Mouse (Mus musculus) urinary bladder, postnatal 10 days (tissue): ENCODE results near the gene Plk3.

ENCODE experiments used
- DNase-seq: peaks from one replicate; pipeline ENCODE4 v3.0.0; 2022; ENCODE audit warnings: low spot score

The Plk3 gene

GRCm38 (mm10) chr4:117138295-117139216 is 4.8 kb upstream of the Plk3 start:
- no peak for DNase-seq

GRCm38 (mm10) chr4:117136034-117136433 is 2.3 kb upstream of the Plk3 start:
- no peak for DNase-seq

- DNase-seq, result no peak
These were observed 835 bp upstream of the Plk3 start for GRCm38 (mm10) chr4:117134601-117134995.

- no peak for DNase-seq
These were observed 382 bp downstream of the Plk3 start for GRCm38 (mm10) chr4:117133366-117133796.

GRCm38 (mm10) chr4:117132794-117133143 is 994 bp downstream of the Plk3 start:
- DNase-seq, result no peak

- DNase-seq, result no peak
These were observed 1.6 kb downstream of the Plk3 start for GRCm38 (mm10) chr4:117131890-117132793.

- DNase-seq, result no peak
These were observed 2.6 kb downstream of the Plk3 start for GRCm38 (mm10) chr4:117131198-117131597.

GRCm38 (mm10) chr4:117130790-117131189 is 3.0 kb downstream of the Plk3 start:
- DNase-seq, result no peak

GRCm38 (mm10) chr4:117127991-117128686 is 5.6 kb downstream of the Plk3 start:
- no peak for DNase-seq

- no peak for DNase-seq
These were observed 7.0 kb downstream of the Plk3 start, which contains the start of gene Tctex1d4 for GRCm38 (mm10) chr4:117126675-117127290. Gene Tctex1d4 (plus strand): TSS chr4:117126794.

- no peak for DNase-seq
These were observed 7.7 kb downstream of the Plk3 start for GRCm38 (mm10) chr4:117125910-117126674.

GRCm38 (mm10) chr4:117125348-117125909 is 8.3 kb downstream of the Plk3 start, which contains the start of gene Btbd19:
Gene Btbd19 (minus strand): TSS chr4:117125725.
- no peak for DNase-seq

GRCm38 (mm10) chr4:117124518-117125347 is 9.0 kb downstream of the Plk3 start:
- DNase-seq, result no peak

- DNase-seq, result no peak
These were observed 9.6 kb downstream of the Plk3 start for GRCm38 (mm10) chr4:117124218-117124517.

GRCm38 (mm10) chr4:117123546-117124217 is 10.1 kb downstream of the Plk3 start:
- DNase-seq, result no peak

GRCm38 (mm10) chr4:117122209-117122608 is 11.6 kb downstream of the Plk3 start:
- no peak for DNase-seq

- peak; percentile 78 for DNase-seq
These were observed 13.0 kb downstream of the Plk3 start for GRCm38 (mm10) chr4:117120445-117121414.

- DNase-seq, result no peak
These were observed 13.7 kb downstream of the Plk3 start for GRCm38 (mm10) chr4:117120052-117120444.
